17 mouse cellular contexts compared by ENCODE assay signal in genomic region chr1:184878860-184879259, GRCm38 (mm10). TPM values are rescaled to one million over a fixed set of nuclear protein-coding genes. Genes with fewer than 3 reads are reported as not detected.
DNase-seq lines count a peak whose midpoint lies in the region; ATAC-seq and TF ChIP-seq lines count a peak whose summit lies in the region.
"Had no signal": no experiment of that assay in that cellular context is flagged by ENCODE, and none has a peak within 500 bp of the region (broad histone marks: within the 10 kb centered on the region; RNA-seq: fewer than 3 reads in every experiment).

No protein-coding gene starts in this region.

- peak overlapping the region; percentile 47 for H3K4me2 ChIP-seq in liver, postnatal 0 days (ENCODE audit: low read depth, low read length)
- H3K4me2 ChIP-seq in midbrain, embryonic 14.5 days (ENCODE audit: low read length) = no peak overlapping the region
- H3K4me2 ChIP-seq: midbrain, embryonic 13.5 days had no signal

- TF ChIP-seq POLR2A in liver, adult 2 months (IDR thresholded peaks at IDR 0.05; ENCODE audit: extremely low read depth, insufficient read depth, low read length) = no peak

- H3K4me1 ChIP-seq in liver, adult 2 months (ENCODE audit: control insufficient read depth, insufficient read depth, low read length) = peaks cover 46% of the 10 kb centered on the region
- peaks cover 16% of the 10 kb centered on the region for H3K4me1 ChIP-seq in liver, postnatal 0 days (ENCODE audit: insufficient read depth)
- no peaks in the 10 kb centered on the region for H3K4me1 ChIP-seq in midbrain, embryonic 14.5 days (ENCODE audit: control insufficient read depth, insufficient read depth, low read length)

- H3K27me3 ChIP-seq in liver, adult 2 months (ENCODE audit: control insufficient read depth, insufficient read depth, low read length) = no peaks in the 10 kb centered on the region
- peaks cover 24% of the 10 kb centered on the region for H3K27me3 ChIP-seq in liver, postnatal 0 days (ENCODE audit: insufficient read depth, low read length)
- H3K27me3 ChIP-seq in midbrain, embryonic 14.5 days (ENCODE audit: control insufficient read depth, insufficient read depth, low read length) = peaks cover 30% of the 10 kb centered on the region

- no peak overlapping the region for H3K4me3 ChIP-seq in liver, adult 2 months (ENCODE audit: insufficient read depth, low read depth, low read length)
- no peak overlapping the region for H3K4me3 ChIP-seq in liver, postnatal 0 days (ENCODE audit: low read depth, low read length)
- no peak overlapping the region for H3K4me3 ChIP-seq in midbrain, embryonic 14.5 days (replicated peaks; ENCODE audit: low read depth, low read length)
- H3K4me3 ChIP-seq: heart, embryonic 10.5 days; midbrain, embryonic 13.5 days had no signal

- WGBS in liver, adult 2 months = 54% methylated on average over 6 of the region's 6 CpGs
- WGBS in liver, postnatal 0 days (ENCODE audit: insufficient replicate concordance) = 60% methylated on average over 6 of the region's 6 CpGs
- 85% methylated on average over 6 of the region's 6 CpGs for WGBS in midbrain, embryonic 14.5 days

- H3K36me3 ChIP-seq in liver, adult 2 months (ENCODE audit: control insufficient read depth, insufficient read depth, low read length) = peaks cover 5% of the 10 kb centered on the region; the same call in 1 of the 2 replicates
- 0 out of 2 replicates have a peak, but pooled peaks cover 3% of the 10 kb centered on the region for H3K36me3 ChIP-seq in liver, postnatal 0 days (replicated peaks; ENCODE audit: insufficient read depth, low read length)
- H3K36me3 ChIP-seq in midbrain, embryonic 14.5 days (ENCODE audit: control insufficient read depth, insufficient read depth, low read length) = no peaks in the 10 kb centered on the region
- H3K36me3 ChIP-seq: heart, embryonic 10.5 days; midbrain, embryonic 13.5 days had no signal

- DNase-seq in liver, adult 2 months (ENCODE audit: extremely low read depth, low read depth, low spot score) = no peak
- no peak for DNase-seq in liver
- peak; percentile 84 for DNase-seq in kidney, adult 11 months
- peak; percentile 68 for DNase-seq in kidney, postnatal 10 days
- DNase-seq in liver, postnatal 0 days = no peak
- no peak for DNase-seq in urinary bladder, postnatal 4 days (ENCODE audit: low spot score in 2 of 2)
- DNase-seq in c-Kit-positive CD71-positive TER-119-positive erythroid progenitor cells, embryonic 14.5 days (ENCODE audit: low spot score) = no peak
- DNase-seq in midbrain, embryonic 14.5 days = no peak
- DNase-seq: adrenal gland, adult 8-10 months; cerebellum, adult 9-10 months; heart, postnatal 14 days; lung, adult 2 months; thymus, adult 18-20 months had no signal

- peaks cover 49% of the 10 kb centered on the region for H3K79me2 ChIP-seq in liver, adult 2 months (ENCODE audit: control insufficient read depth, insufficient read depth, low read length)

- H3K27ac ChIP-seq in liver, adult 2 months (replicated peaks; ENCODE audit: insufficient read depth, low read depth, low read length) = peak overlapping the region; percentile 33
- 0 out of 2 replicates have a peak overlapping the region, but pooled peaks have one; percentile 5 for H3K27ac ChIP-seq in liver, postnatal 0 days (ENCODE audit: low read depth)
- H3K27ac ChIP-seq in midbrain, embryonic 14.5 days (replicated peaks; ENCODE audit: low read depth, low read length) = no peak overlapping the region
- H3K27ac ChIP-seq: heart, embryonic 10.5 days; midbrain, embryonic 13.5 days had no signal

- TF ChIP-seq EP300 in liver, postnatal 0 days (IDR thresholded peaks at IDR 0.05; ENCODE audit: low read depth) = no peak

- no peak for TF ChIP-seq CTCF in liver, adult 2 months (IDR thresholded peaks at IDR 0.05; ENCODE audit: low read depth, low read length)
- TF ChIP-seq CTCF in liver, postnatal 0 days (IDR thresholded peaks at IDR 0.05; ENCODE audit: low read depth) = no peak

- H3K9me3 ChIP-seq in liver, postnatal 0 days (ENCODE audit: low read length) = no peaks in the 10 kb centered on the region
- H3K9me3 ChIP-seq in midbrain, embryonic 14.5 days (ENCODE audit: control insufficient read depth, low read length) = no peaks in the 10 kb centered on the region
- H3K9me3 ChIP-seq: heart, embryonic 10.5 days; midbrain, embryonic 13.5 days had no signal

- no peak for ATAC-seq in liver, postnatal 0 days
- no peak for ATAC-seq in midbrain, embryonic 14.5 days (ENCODE audit: low FRiP score, low TSS enrichment)
- ATAC-seq: forebrain, embryonic 16.5 days; hindbrain, embryonic 16.5 days; midbrain, embryonic 13.5 days had no signal

- 0 out of 2 replicates have a peak overlapping the region, but pooled peaks have one; percentile 8 for H3K9ac ChIP-seq in liver, adult 2 months (ENCODE audit: low read depth, low read length)
- H3K9ac ChIP-seq in liver, postnatal 0 days (replicated peaks) = no peak overlapping the region
- H3K9ac ChIP-seq in midbrain, embryonic 14.5 days (replicated peaks; ENCODE audit: low read length) = no peak overlapping the region
- H3K9ac ChIP-seq: midbrain, embryonic 13.5 days had no signal

RNA-seq across cellular contexts. Expression of gene C130074G19Rik, which starts 4.2 kb away (rescaled TPM):
- 84.6 and 88.6 TPM in 2 replicates for total RNA-seq in liver, adult 2 months (2014; rRNA removed)
- 56.3 and 68.3 TPM in 2 replicates for polyA plus RNA-seq in liver, adult 2 months (2012; rRNA removed)
- 5.6 and 6.5 TPM in 2 replicates for polyA plus RNA-seq in liver, postnatal 0 days (2015; fragmentation: Nextera tagmentation; extraction: Ambion mirVana)
- 0.40 and 1.1 TPM in 2 replicates for polyA plus RNA-seq in midbrain, embryonic 14.5 days (2014; fragmentation: Nextera tagmentation; extraction: Ambion mirVana)

RNA-seq across cellular contexts. Expression of gene Marc2, which starts 32.6 kb away (rescaled TPM):
- 563 and 653 TPM in 2 replicates for total RNA-seq in liver, adult 2 months (2014; rRNA removed)
- 365 and 397 TPM in 2 replicates for polyA plus RNA-seq in liver, adult 2 months (2012; rRNA removed)
- polyA plus RNA-seq in liver, postnatal 0 days (2015; fragmentation: Nextera tagmentation; extraction: Ambion mirVana) = 608 and 698 TPM in 2 replicates
- 111 and 112 TPM in 2 replicates for polyA plus RNA-seq in midbrain, embryonic 14.5 days (2014; fragmentation: Nextera tagmentation; extraction: Ambion mirVana)

Comparison
In these comparisons a context has a peak if more than half of its experiments do, and no peak if none do; other contexts are left out.
1. DNase-seq: peak in kidney, adult 11 months (single experiment) and kidney, postnatal 10 days (single experiment); none in liver, adult 2 months (single experiment), liver (single experiment), liver, postnatal 0 days (single experiment), urinary bladder, postnatal 4 days (0 of 2), c-Kit-positive CD71-positive TER-119-positive erythroid progenitor cells, embryonic 14.5 days (single experiment) and midbrain, embryonic 14.5 days (single experiment).